Comparison of ENCODE assay signal across 10 mouse cellular contexts in genomic region chr3:27987891-27988536, GRCm38 (mm10). TPM values are rescaled to one million over a fixed set of nuclear protein-coding genes. Genes with fewer than 3 reads are reported as not detected.
DNase-seq lines count a peak whose midpoint lies in the region; ATAC-seq and TF ChIP-seq lines count a peak whose summit lies in the region.
"Had no signal": no experiment of that assay in that cellular context is flagged by ENCODE, and none has a peak within 500 bp of the region (broad histone marks: within the 10 kb centered on the region; RNA-seq: fewer than 3 reads in every experiment).

No protein-coding gene starts in this region.

- H3K9ac ChIP-seq in midbrain, postnatal 0 days (replicated peaks; ENCODE audit: low read length, poor library complexity, severe bottlenecking) = no peak overlapping the region
- no peak overlapping the region for H3K9ac ChIP-seq in midbrain, embryonic 15.5 days
- H3K9ac ChIP-seq in heart, embryonic 12.5 days = no peak overlapping the region
- H3K9ac ChIP-seq: embryonic facial prominence, embryonic 13.5 days had no signal

- H3K4me2 ChIP-seq in midbrain, postnatal 0 days (ENCODE audit: low read depth, low read length, poor library complexity, severe bottlenecking) = no peak overlapping the region
- no peak overlapping the region for H3K4me2 ChIP-seq in midbrain, embryonic 15.5 days
- H3K4me2 ChIP-seq in heart, embryonic 12.5 days = peak overlapping the region; percentile 46
- H3K4me2 ChIP-seq: embryonic facial prominence, embryonic 13.5 days had no signal

- DNase-seq in midbrain, postnatal 0 days (ENCODE audit: low spot score) = peak; percentile 53
- DNase-seq in kidney, postnatal 36 days = peak; percentile 36 to 42
- peak; percentile 22 for DNase-seq in yolk sac, embryonic 10.5 days (ENCODE audit: low spot score)
- no peak for DNase-seq in neural tube, embryonic 10.5 days (ENCODE audit: extremely low spot score, low spot score)
- no peak for DNase-seq in embryo, embryonic 10.5 days (ENCODE audit: low spot score)
- DNase-seq: thymus, postnatal 14 days had no signal

- no peaks in the 10 kb centered on the region for H3K4me1 ChIP-seq in midbrain, postnatal 0 days (ENCODE audit: insufficient read depth, low read length)
- H3K4me1 ChIP-seq in midbrain, embryonic 15.5 days = peaks cover 14% of the 10 kb centered on the region
- peaks cover 26% of the 10 kb centered on the region for H3K4me1 ChIP-seq in heart, embryonic 12.5 days (replicated peaks)

- no peaks in the 10 kb centered on the region for H3K27me3 ChIP-seq in midbrain, postnatal 0 days (ENCODE audit: insufficient read depth, low read length)
- H3K27me3 ChIP-seq in midbrain, embryonic 15.5 days (replicated peaks) = no peaks in the 10 kb centered on the region
- H3K27me3 ChIP-seq in heart, embryonic 12.5 days (replicated peaks) = no peaks in the 10 kb centered on the region
- H3K27me3 ChIP-seq: embryonic facial prominence, embryonic 13.5 days had no signal

- H3K27ac ChIP-seq in midbrain, postnatal 0 days (ENCODE audit: low read depth, low read length) = no peak overlapping the region
- H3K27ac ChIP-seq in midbrain, embryonic 15.5 days = no peak overlapping the region
- H3K27ac ChIP-seq in heart, embryonic 12.5 days (ENCODE audit: poor library complexity, severe bottlenecking) = peak overlapping the region; percentile 38
- H3K27ac ChIP-seq: embryonic facial prominence, embryonic 13.5 days; hindbrain, embryonic 10.5 days had no signal

- WGBS in midbrain, postnatal 0 days = 64% methylated on average over 8 of the region's 8 CpGs
- 67% methylated on average over 8 of the region's 8 CpGs for WGBS in midbrain, embryonic 15.5 days
- 27% methylated on average over 8 of the region's 8 CpGs for WGBS in heart, embryonic 12.5 days

- H3K4me3 ChIP-seq in midbrain, postnatal 0 days (ENCODE audit: low read depth, low read length) = no peak overlapping the region
- H3K4me3 ChIP-seq in midbrain, embryonic 15.5 days = no peak overlapping the region
- no peak overlapping the region for H3K4me3 ChIP-seq in heart, embryonic 12.5 days
- H3K4me3 ChIP-seq: embryonic facial prominence, embryonic 13.5 days; hindbrain, embryonic 10.5 days had no signal

- ATAC-seq in midbrain, postnatal 0 days (ENCODE audit: low FRiP score) = no peak
- no peak for ATAC-seq in midbrain, embryonic 15.5 days (replicated peaks)
- peak; percentile 64; the same call in 1 of the 2 replicates for ATAC-seq in heart, embryonic 12.5 days (ENCODE audit: insufficient number of reproducible peaks, low FRiP score)

- H3K9me3 ChIP-seq in midbrain, postnatal 0 days (ENCODE audit: low read length) = no peaks in the 10 kb centered on the region
- H3K9me3 ChIP-seq in midbrain, embryonic 15.5 days = no peaks in the 10 kb centered on the region
- H3K9me3 ChIP-seq in heart, embryonic 12.5 days (replicated peaks) = no peaks in the 10 kb centered on the region
- H3K9me3 ChIP-seq: embryonic facial prominence, embryonic 13.5 days; hindbrain, embryonic 10.5 days had no signal

- H3K36me3 ChIP-seq in midbrain, postnatal 0 days (ENCODE audit: insufficient read depth, low read length) = no peaks in the 10 kb centered on the region
- H3K36me3 ChIP-seq in midbrain, embryonic 15.5 days (replicated peaks) = no peaks in the 10 kb centered on the region
- H3K36me3 ChIP-seq in heart, embryonic 12.5 days = no peaks in the 10 kb centered on the region
- H3K36me3 ChIP-seq: embryonic facial prominence, embryonic 13.5 days; hindbrain, embryonic 10.5 days had no signal

- no peak for TF ChIP-seq CTCF in midbrain, postnatal 0 days (IDR thresholded peaks at IDR 0.05)

RNA-seq across cellular contexts. Expression of gene Pld1, which starts 49.5 kb away (rescaled TPM):
- total RNA-seq in midbrain, postnatal 0 days (2014; rRNA removed) = 6.7 and 13.5 TPM in 2 replicates
- 4.7 and 5.0 TPM in 2 replicates for polyA plus RNA-seq in midbrain, postnatal 0 days (2015; fragmentation: Nextera tagmentation; extraction: Ambion mirVana)
- 3.8 and 4.0 TPM in 2 replicates for polyA plus RNA-seq in midbrain, embryonic 15.5 days (2015; fragmentation: Nextera tagmentation; extraction: Ambion mirVana)
- polyA plus RNA-seq in heart, embryonic 12.5 days (2016; fragmentation: Nextera tagmentation; extraction: Ambion mirVana) = 7.6 and 8.1 TPM in 2 replicates

Comparison
In these comparisons a context has a peak if more than half of its experiments do, and no peak if none do; other contexts are left out.
1. DNase-seq: peak in midbrain, postnatal 0 days (single experiment), kidney, postnatal 36 days (2 of 2) and yolk sac, embryonic 10.5 days (single experiment); none in neural tube, embryonic 10.5 days (single experiment) and embryo, embryonic 10.5 days (single experiment).